16 mouse cellular contexts compared by ENCODE assay signal in the genomic region with DNA sequence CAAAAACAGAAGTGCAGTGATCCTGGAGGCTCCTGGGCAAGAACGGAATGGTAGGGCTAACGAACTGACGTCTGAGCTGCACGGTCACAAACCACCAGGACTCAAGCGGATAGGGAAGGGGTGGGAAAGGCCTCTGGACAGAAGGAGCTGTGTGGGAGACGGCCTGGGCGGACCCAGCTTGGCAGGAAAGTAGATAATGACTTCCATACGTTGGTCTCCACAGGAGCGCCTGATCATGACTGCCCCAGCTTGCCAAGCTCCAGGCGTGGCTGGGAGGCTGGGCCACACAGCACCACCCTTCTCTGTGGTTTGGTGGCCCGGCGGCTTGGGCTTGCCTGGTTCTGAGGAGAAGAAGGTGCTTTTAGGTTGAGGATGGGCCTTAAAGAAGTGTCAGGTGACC. TPM values are rescaled to one million over a fixed set of nuclear protein-coding genes. Genes with fewer than 3 reads are reported as not detected.
DNase-seq lines count a peak whose midpoint lies in the region; ATAC-seq and TF ChIP-seq lines count a peak whose summit lies in the region.
"Had no signal": no experiment of that assay in that cellular context is flagged by ENCODE, and none has a peak within 500 bp of the region (broad histone marks: within the 10 kb centered on the region; RNA-seq: fewer than 3 reads in every experiment).

No protein-coding gene starts in this region.

- no peak overlapping the region for H3K27ac ChIP-seq in neural tube, embryonic 12.5 days
- no peak overlapping the region for H3K27ac ChIP-seq in neural tube, embryonic 15.5 days (replicated peaks)
- H3K27ac ChIP-seq in limb, embryonic 12.5 days = peak overlapping the region; percentile 45
- no peak overlapping the region for H3K27ac ChIP-seq in midbrain, postnatal 0 days (ENCODE audit: low read depth, low read length)
- H3K27ac ChIP-seq: hindbrain, postnatal 0 days; liver, embryonic 14.5 days; neural tube, embryonic 13.5 days had no signal

- H3K4me1 ChIP-seq in neural tube, embryonic 12.5 days = no peaks in the 10 kb centered on the region
- no peaks in the 10 kb centered on the region for H3K4me1 ChIP-seq in neural tube, embryonic 15.5 days
- H3K4me1 ChIP-seq in limb, embryonic 12.5 days (replicated peaks) = peaks cover 9% of the 10 kb centered on the region
- H3K4me1 ChIP-seq in midbrain, postnatal 0 days (ENCODE audit: insufficient read depth, low read length) = no peaks in the 10 kb centered on the region
- H3K4me1 ChIP-seq: neural tube, embryonic 13.5 days had no signal

- 0 out of 2 replicates have a peak overlapping the region, but pooled peaks have one; percentile 1 for H3K4me3 ChIP-seq in neural tube, embryonic 12.5 days
- H3K4me3 ChIP-seq in neural tube, embryonic 15.5 days (replicated peaks) = no peak overlapping the region
- no peak overlapping the region for H3K4me3 ChIP-seq in limb, embryonic 12.5 days (replicated peaks)
- no peak overlapping the region for H3K4me3 ChIP-seq in midbrain, postnatal 0 days (ENCODE audit: low read depth, low read length)
- H3K4me3 ChIP-seq: neural tube, embryonic 13.5 days had no signal

- H3K4me2 ChIP-seq in neural tube, embryonic 12.5 days (replicated peaks) = no peak overlapping the region
- no peak overlapping the region for H3K4me2 ChIP-seq in neural tube, embryonic 15.5 days
- no peak overlapping the region for H3K4me2 ChIP-seq in limb, embryonic 12.5 days
- H3K4me2 ChIP-seq in midbrain, postnatal 0 days (ENCODE audit: low read depth, low read length, poor library complexity, severe bottlenecking) = no peak overlapping the region
- H3K4me2 ChIP-seq: neural tube, embryonic 13.5 days had no signal

- no peak for TF ChIP-seq CTCF in midbrain, postnatal 0 days (IDR thresholded peaks at IDR 0.05)

- WGBS in neural tube, embryonic 12.5 days = 72% methylated on average over 12 of the region's 12 CpGs
- 82% methylated on average over 12 of the region's 12 CpGs for WGBS in neural tube, embryonic 15.5 days
- WGBS in limb, embryonic 12.5 days = 20% methylated on average over 12 of the region's 12 CpGs
- 76% methylated on average over 12 of the region's 12 CpGs for WGBS in midbrain, postnatal 0 days

- ATAC-seq in neural tube, embryonic 12.5 days (ENCODE audit: low FRiP score, low read depth) = no peak
- no peak for ATAC-seq in neural tube, embryonic 15.5 days (ENCODE audit: low FRiP score)
- ATAC-seq in limb, embryonic 12.5 days (ENCODE audit: insufficient number of reproducible peaks, insufficient read depth, low FRiP score, low TSS enrichment, low read depth) = no peak
- no peak for ATAC-seq in midbrain, postnatal 0 days (ENCODE audit: low FRiP score)
- ATAC-seq: hindbrain, postnatal 0 days; midbrain, embryonic 16.5 days had no signal

- H3K36me3 ChIP-seq in neural tube, embryonic 12.5 days = no peaks in the 10 kb centered on the region
- H3K36me3 ChIP-seq in neural tube, embryonic 15.5 days = no peaks in the 10 kb centered on the region
- 0 out of 2 replicates have a peak, but pooled peaks cover 3% of the 10 kb centered on the region for H3K36me3 ChIP-seq in limb, embryonic 12.5 days
- H3K36me3 ChIP-seq in midbrain, postnatal 0 days (ENCODE audit: insufficient read depth, low read length) = no peaks in the 10 kb centered on the region
- H3K36me3 ChIP-seq: neural tube, embryonic 13.5 days had no signal

- DNase-seq in heart, adult 11 months = peak; percentile 90
- no peak for DNase-seq in heart, postnatal 25 days (ENCODE audit: low spot score)
- no peak for DNase-seq in thymus, postnatal 14 days
- DNase-seq in frontal cortex, postnatal 10 days (ENCODE audit: low spot score in 2 of 2) = no peak
- DNase-seq in midbrain, postnatal 0 days (ENCODE audit: low spot score) = no peak
- DNase-seq: adrenal gland, adult 2 months; cerebellum, adult 2 months; layer of hippocampus, postnatal 36 days; spleen, adult 18-20 months had no signal

- H3K27me3 ChIP-seq in neural tube, embryonic 12.5 days (replicated peaks) = no peaks in the 10 kb centered on the region
- no peaks in the 10 kb centered on the region; the same call in 1 of the 2 replicates for H3K27me3 ChIP-seq in neural tube, embryonic 15.5 days (replicated peaks)
- peaks cover 6% of the 10 kb centered on the region for H3K27me3 ChIP-seq in limb, embryonic 12.5 days
- H3K27me3 ChIP-seq in midbrain, postnatal 0 days (ENCODE audit: insufficient read depth, low read length) = no peaks in the 10 kb centered on the region
- H3K27me3 ChIP-seq: neural tube, embryonic 13.5 days had no signal

- no peaks in the 10 kb centered on the region for H3K9me3 ChIP-seq in neural tube, embryonic 12.5 days
- H3K9me3 ChIP-seq in neural tube, embryonic 15.5 days (replicated peaks) = no peaks in the 10 kb centered on the region
- H3K9me3 ChIP-seq in limb, embryonic 12.5 days = no peaks in the 10 kb centered on the region
- no peaks in the 10 kb centered on the region for H3K9me3 ChIP-seq in midbrain, postnatal 0 days (ENCODE audit: low read length)
- H3K9me3 ChIP-seq: neural tube, embryonic 13.5 days had no signal

- intact Hi-C loops in heart, postnatal 25 days (cut with DNase I) = no loop called here

- H3K9ac ChIP-seq in neural tube, embryonic 12.5 days = no peak overlapping the region
- H3K9ac ChIP-seq in neural tube, embryonic 15.5 days (replicated peaks) = no peak overlapping the region
- 0 out of 2 replicates have a peak overlapping the region, but pooled peaks have one; percentile 8 for H3K9ac ChIP-seq in limb, embryonic 12.5 days (replicated peaks)
- H3K9ac ChIP-seq in midbrain, postnatal 0 days (replicated peaks; ENCODE audit: low read length, poor library complexity, severe bottlenecking) = no peak overlapping the region
- H3K9ac ChIP-seq: liver, embryonic 14.5 days; neural tube, embryonic 13.5 days had no signal

RNA-seq across cellular contexts. Expression of a gene that starts 9.8 kb away (rescaled TPM):
- total RNA-seq in heart, postnatal 25 days (2021) = 10 to 100 TPM; 27.0 to 37.6 TPM
- 3.7 and 5.0 TPM in 2 replicates for polyA plus RNA-seq in neural tube, embryonic 12.5 days (2016; fragmentation: Nextera tagmentation; extraction: Ambion mirVana)
- polyA plus RNA-seq in neural tube, embryonic 15.5 days (2015; fragmentation: Nextera tagmentation; extraction: Ambion mirVana) = 9.8 TPM in 2 replicates
- 6.0 and 7.9 TPM in 2 replicates for polyA plus RNA-seq in limb, embryonic 12.5 days (2016; fragmentation: Nextera tagmentation; extraction: Ambion mirVana)
- total RNA-seq in midbrain, postnatal 0 days (2014; rRNA removed) = 12.6 and 16.8 TPM in 2 replicates
- polyA plus RNA-seq in midbrain, postnatal 0 days (2015; fragmentation: Nextera tagmentation; extraction: Ambion mirVana) = 9.0 and 11.7 TPM in 2 replicates

RNA-seq across cellular contexts. Expression of a gene that starts 13.7 kb away (rescaled TPM):
- total RNA-seq in heart, postnatal 25 days (2021) = 1 to 10 TPM; 6.1 to 8.4 TPM
- polyA plus RNA-seq in neural tube, embryonic 12.5 days (2016; fragmentation: Nextera tagmentation; extraction: Ambion mirVana) = 2.0 and 2.1 TPM in 2 replicates
- polyA plus RNA-seq in neural tube, embryonic 15.5 days (2015; fragmentation: Nextera tagmentation; extraction: Ambion mirVana) = 3.4 and 4.1 TPM in 2 replicates
- 2.1 and 3.0 TPM in 2 replicates for polyA plus RNA-seq in limb, embryonic 12.5 days (2016; fragmentation: Nextera tagmentation; extraction: Ambion mirVana)
- total RNA-seq in midbrain, postnatal 0 days (2014; rRNA removed) = 5.7 and 7.6 TPM in 2 replicates
- 2.3 TPM in 2 replicates for polyA plus RNA-seq in midbrain, postnatal 0 days (2015; fragmentation: Nextera tagmentation; extraction: Ambion mirVana)

RNA-seq across cellular contexts. Expression of a gene that starts 21.4 kb away (rescaled TPM):
- total RNA-seq in heart, postnatal 25 days (2021) = 10 to 100 TPM; 62.5 to 66.0 TPM
- polyA plus RNA-seq in neural tube, embryonic 12.5 days (2016; fragmentation: Nextera tagmentation; extraction: Ambion mirVana) = 83.7 and 85.5 TPM in 2 replicates
- 82.2 and 95.1 TPM in 2 replicates for polyA plus RNA-seq in neural tube, embryonic 15.5 days (2015; fragmentation: Nextera tagmentation; extraction: Ambion mirVana)
- 86.9 and 90.8 TPM in 2 replicates for polyA plus RNA-seq in limb, embryonic 12.5 days (2016; fragmentation: Nextera tagmentation; extraction: Ambion mirVana)
- 74.3 and 100 TPM in 2 replicates for total RNA-seq in midbrain, postnatal 0 days (2014; rRNA removed)
- polyA plus RNA-seq in midbrain, postnatal 0 days (2015; fragmentation: Nextera tagmentation; extraction: Ambion mirVana) = 77.0 and 78.7 TPM in 2 replicates

RNA-seq across cellular contexts. Expression of a gene that starts 30.4 kb away (rescaled TPM):
- 10 to 100 TPM; 80.1 to 92.2 TPM for total RNA-seq in heart, postnatal 25 days (2021)
- 97.0 and 110 TPM in 2 replicates for polyA plus RNA-seq in neural tube, embryonic 12.5 days (2016; fragmentation: Nextera tagmentation; extraction: Ambion mirVana)
- polyA plus RNA-seq in neural tube, embryonic 15.5 days (2015; fragmentation: Nextera tagmentation; extraction: Ambion mirVana) = 162 and 167 TPM in 2 replicates
- polyA plus RNA-seq in limb, embryonic 12.5 days (2016; fragmentation: Nextera tagmentation; extraction: Ambion mirVana) = 33.2 and 36.6 TPM in 2 replicates
- total RNA-seq in midbrain, postnatal 0 days (2014; rRNA removed) = 119 and 150 TPM in 2 replicates
- polyA plus RNA-seq in midbrain, postnatal 0 days (2015; fragmentation: Nextera tagmentation; extraction: Ambion mirVana) = 254 and 267 TPM in 2 replicates

RNA-seq across cellular contexts. Expression of a gene that starts 39.5 kb away (rescaled TPM):
- total RNA-seq in heart, postnatal 25 days (2021) = 1 to 10 TPM in 1 of 2 experiments, under 1 TPM in 1; 0.75 to 1.0 TPM
- polyA plus RNA-seq in neural tube, embryonic 12.5 days (2016; fragmentation: Nextera tagmentation; extraction: Ambion mirVana) = 1.3 and 1.7 TPM in 2 replicates
- 1.0 and 7.1 TPM in 2 replicates for polyA plus RNA-seq in neural tube, embryonic 15.5 days (2015; fragmentation: Nextera tagmentation; extraction: Ambion mirVana)
- polyA plus RNA-seq in limb, embryonic 12.5 days (2016; fragmentation: Nextera tagmentation; extraction: Ambion mirVana) = 1.4 and 1.7 TPM in 2 replicates
- total RNA-seq in midbrain, postnatal 0 days (2014; rRNA removed) = 0.22 and 0.71 TPM in 2 replicates
- polyA plus RNA-seq in midbrain, postnatal 0 days (2015; fragmentation: Nextera tagmentation; extraction: Ambion mirVana) = 0.67 and 0.77 TPM in 2 replicates
